Mouse (Mus musculus): ENCODE measurements at regions not wholly inside any gene's neighbourhood (a gene's known extent, or its start where the extent isn't known, plus 50 kb on each side); places are given as distances from the start of the nearest gene placed in this dataset.
A peak's percentile ranks its signal among the peaks of the same experiment; 100 is the strongest.

DNA sequence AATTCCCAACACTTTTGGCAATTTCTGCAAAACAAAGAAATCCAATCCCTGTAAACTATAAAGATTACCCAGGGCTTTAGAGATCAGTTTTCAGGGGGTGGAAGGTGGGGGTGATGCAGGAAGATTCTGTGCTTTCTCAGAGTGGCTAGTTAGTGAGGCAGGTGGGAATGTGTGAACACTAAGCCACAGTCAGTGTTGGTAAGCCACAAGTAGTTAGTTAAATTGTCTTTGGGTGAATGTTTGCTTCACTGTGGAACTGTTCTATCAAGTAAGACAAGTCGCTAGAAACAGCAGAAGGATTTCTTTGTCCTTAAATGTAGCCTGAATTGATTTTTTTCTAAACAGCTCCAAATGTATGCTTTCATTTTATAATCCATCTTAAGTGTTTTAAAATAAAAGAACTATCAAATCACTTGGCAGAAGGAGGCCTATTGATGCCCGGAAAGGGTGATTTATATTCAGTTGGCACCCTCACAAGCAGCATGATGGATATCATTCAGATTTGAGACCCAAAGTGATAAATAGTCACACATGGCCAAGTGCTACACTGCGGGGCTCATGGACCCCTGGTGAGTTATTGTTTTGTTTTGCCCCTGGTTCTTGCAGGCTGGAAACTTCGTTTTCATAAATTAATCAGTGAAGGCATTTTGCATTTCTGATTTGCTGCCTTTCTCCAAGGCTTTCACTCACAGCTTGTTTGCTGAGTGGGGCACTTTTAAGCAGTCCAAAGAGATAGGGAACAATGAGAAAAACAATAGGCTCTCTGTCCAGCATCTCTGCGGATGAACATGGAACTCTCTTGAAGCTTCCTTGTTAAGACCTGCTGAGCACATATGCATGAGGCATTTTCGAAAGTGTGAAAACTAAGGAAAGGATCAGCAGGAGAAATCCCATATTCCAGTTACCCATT lies 325.4 kb downstream of the 4933405O20Rik start:
- no peak for TF ChIP-seq CTCF (IDR thresholded peaks at IDR 0.05; ENCODE audit: low read depth)
- WGBS = 9% methylated on average over 6 of the region's 6 CpGs
- H3K36me3 ChIP-seq (ENCODE audit: insufficient read depth) = no peaks in the 10 kb centered on the region
- H3K4me1 ChIP-seq (ENCODE audit: insufficient read depth) = no peaks in the 10 kb centered on the region
- no peak overlapping the region for H3K4me2 ChIP-seq (ENCODE audit: low read depth)
- no peak overlapping the region for H3K9ac ChIP-seq
- H3K4me3 ChIP-seq (ENCODE audit: low read depth, low read length) = no peak overlapping the region
- peak; percentile 73 for ATAC-seq
- no peak overlapping the region for H3K27ac ChIP-seq (ENCODE audit: low read depth, low read length)
- H3K9me3 ChIP-seq (ENCODE audit: low read length) = no peaks in the 10 kb centered on the region
- DNase-seq = peak; percentile 27
- no peaks in the 10 kb centered on the region for H3K27me3 ChIP-seq (ENCODE audit: insufficient read depth, low read length)

GRCm38 (mm10) chr7:50925012-50925398 lies 326.0 kb downstream of the 4933405O20Rik start:
- Histone ChIP-seq H3K4me1 (ENCODE audit: insufficient read depth) (no peaks in the 10 kb centered on the region), H3K9me3 (ENCODE audit: low read length) (no peaks in the 10 kb centered on the region)
- ATAC-seq = 0 out of 2 replicates have a peak, but pooled peaks have one; percentile 36

More at GRCm38 (mm10) chr7:50925012-50925398, 326.0 kb downstream of the 4933405O20Rik start:
- WGBS = 48% methylated on average over 4 of the region's 4 CpGs
- no peak for TF ChIP-seq CTCF (IDR thresholded peaks at IDR 0.05; ENCODE audit: low read depth)
- no peak overlapping the region for H3K4me3 ChIP-seq (ENCODE audit: low read depth, low read length)
- peak; percentile 2 for DNase-seq
- H3K4me2 ChIP-seq (ENCODE audit: low read depth) = no peak overlapping the region
- H3K9ac ChIP-seq = no peak overlapping the region
- H3K27me3 ChIP-seq (ENCODE audit: insufficient read depth, low read length) = no peaks in the 10 kb centered on the region
- H3K36me3 ChIP-seq (ENCODE audit: insufficient read depth) = no peaks in the 10 kb centered on the region
- no peak overlapping the region for H3K27ac ChIP-seq (ENCODE audit: low read depth, low read length)

All from forebrain, postnatal 0 days (tissue).